Mouse (Mus musculus) large intestine, adult 2 months (tissue): ENCODE data around the gene Rgp1. TPM values are rescaled to one million over a fixed set of nuclear protein-coding genes. Genes with fewer than 3 reads are reported as not detected.
"Not testable (repeated sequence)": the region's sequence is repeated elsewhere in the genome, so short reads cannot be mapped to it uniquely, and the experiment has no call there.

ENCODE experiments used
- DNase-seq: peaks from one replicate; pipeline ENCODE4 v3.0.0-alpha.2; 2012; ENCODE audit warnings: low read depth, low spot score
- WGBS: fragments of 180-500 bp; shearing (Covaris S2); methylation state at CpG from one replicate; pipeline ENCODE4 v1.1.7; 2018; 5-methylcytosine and 5-hydroxymethylcytosine counted together
- polyA plus RNA-seq: library from polyadenylated mRNA; depleted of rRNA; stranded (reverse); fragments of >200 nt; gene quantifications from 2 replicates; pipeline ENCODE4 v1.2.3, GENCODE M21; 2012; rRNA removed

Rgp1 gene
- 25.9 and 45.4 TPM in 2 replicates for polyA plus RNA-seq

GRCm38 (mm10) chr4:43578376-43579204 is at the start of gene Rgp1, which contains the start of gene Gba2:
TSS of gene Rgp1 (plus strand) at chr4:43578715.
TSS of gene Gba2 (minus strand) at chr4:43578873.
- WGBS: under 1% methylated on average over 76 of the region's 76 CpGs
- DNase-seq: peak; percentile 68

DNA sequence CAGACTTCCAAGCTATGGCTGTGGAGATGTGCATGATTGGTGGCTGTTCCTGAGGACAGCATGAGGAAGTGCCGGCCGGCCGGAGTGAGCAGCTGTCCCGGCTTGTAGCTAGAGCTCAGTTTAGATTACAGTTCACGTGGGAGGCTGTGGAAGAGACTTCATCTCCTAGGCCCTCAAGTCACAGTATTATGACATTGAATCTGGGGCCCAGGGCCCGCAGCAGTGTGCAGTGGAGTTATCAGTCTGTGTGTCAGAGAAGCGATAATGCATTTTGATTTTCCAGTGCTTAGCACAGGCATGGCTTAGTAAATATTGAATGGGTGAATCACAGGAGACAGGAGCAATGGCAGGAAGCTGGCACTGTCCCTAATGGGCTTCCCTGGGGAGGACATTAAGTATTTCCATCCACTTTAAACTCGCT is 48.4 kb upstream of the Rgp1 start:
- DNase-seq: no peak
- 53% methylated on average over 8 of the region's 8 CpGs for WGBS

GRCm38 (mm10) chr4:43530581-43530980 is 47.9 kb upstream of the Rgp1 start:
- no peak for DNase-seq
- 16% methylated on average over 7 of the region's 7 CpGs for WGBS

DNA sequence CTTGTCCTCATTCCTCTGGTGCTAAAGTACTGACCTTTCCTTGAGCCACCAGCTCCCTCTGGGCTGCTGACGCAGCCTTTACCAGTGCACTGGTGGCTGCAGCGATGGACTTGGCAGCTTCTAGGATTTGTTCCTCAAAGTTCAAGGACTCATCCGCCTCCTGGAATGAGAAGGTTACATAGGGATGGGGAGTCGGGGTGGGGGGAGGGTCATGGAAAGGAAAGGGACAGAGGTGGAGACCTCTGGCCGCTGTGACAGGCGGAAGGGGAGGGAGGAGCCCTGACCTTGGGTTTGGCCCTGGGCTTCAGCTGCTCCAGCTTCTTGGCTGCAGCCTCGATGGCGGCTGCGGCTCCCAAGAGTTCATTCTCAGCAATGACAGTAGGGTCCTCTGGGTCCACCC is 45.2 kb upstream of the Rgp1 start:
- WGBS: 86% methylated on average over 9 of the region's 9 CpGs
- no peak for DNase-seq

GRCm38 (mm10) chr4:43535628-43536027 is 42.9 kb upstream of the Rgp1 start:
- 94% methylated on average over 8 of the region's 8 CpGs for WGBS
- no peak for DNase-seq

- 84% methylated on average over 9 of the region's 9 CpGs for WGBS
- DNase-seq: no peak
Observed at GRCm38 (mm10) chr4:43536031-43536430, 42.5 kb upstream of the Rgp1 start.

- DNase-seq: no peak
- WGBS: 77% methylated on average over 3 of the region's 3 CpGs
Observed at GRCm38 (mm10) chr4:43542044-43542443, 36.5 kb upstream of the Rgp1 start.

DNA sequence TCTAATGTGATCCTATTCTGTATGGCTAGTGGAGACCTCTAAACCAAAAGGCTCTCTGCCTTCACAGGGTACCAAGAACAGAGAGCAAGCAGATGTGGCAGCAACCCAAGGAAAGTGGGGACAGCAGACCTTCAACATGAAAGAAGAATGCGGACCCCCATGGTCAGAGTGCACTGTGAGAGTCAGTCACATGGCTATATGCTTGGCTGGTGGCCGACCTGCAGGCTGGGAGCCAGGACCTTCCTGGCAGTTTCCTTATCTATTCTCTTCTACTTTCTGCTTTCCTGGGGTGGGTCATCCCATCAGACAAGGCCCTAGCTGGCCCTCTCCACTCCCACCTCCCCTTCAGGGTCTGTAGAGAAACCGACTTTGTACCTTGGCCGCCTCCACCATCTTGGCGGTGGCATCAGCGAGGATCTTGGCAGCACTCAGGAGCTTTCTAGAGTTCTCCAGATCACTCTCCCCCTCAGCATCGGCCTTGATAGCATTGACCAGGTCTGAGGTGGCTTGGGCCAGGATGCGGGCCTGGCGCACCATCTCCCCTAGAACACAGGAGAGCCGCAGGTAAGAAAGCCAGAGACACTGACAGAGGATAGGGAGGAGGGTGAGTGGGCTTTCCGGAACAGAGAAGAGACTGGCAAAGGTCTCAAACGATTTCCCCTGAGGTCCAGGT is 32.0 kb upstream of the Rgp1 start:
- DNase-seq: no peak
- 92% methylated on average over 12 of the region's 12 CpGs for WGBS

DNA sequence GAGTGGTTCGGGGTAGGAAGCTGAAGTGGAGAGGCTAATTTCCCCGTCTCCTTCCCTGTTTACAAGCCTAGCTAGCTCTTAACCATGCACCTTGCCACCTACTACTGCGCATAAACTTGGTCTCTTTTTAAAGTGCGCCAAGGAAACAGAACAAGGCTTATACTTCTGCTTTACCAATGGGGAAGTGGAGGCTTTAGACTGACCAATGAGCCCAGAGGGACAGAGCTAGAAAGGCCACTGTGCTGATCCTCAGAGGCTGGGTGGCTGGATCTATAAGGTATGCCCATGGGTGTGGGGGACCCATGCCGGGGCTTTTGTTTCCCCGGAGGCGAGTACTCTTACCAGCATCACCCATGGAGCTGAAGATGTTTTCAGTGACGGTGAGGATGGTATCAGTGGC is 31.4 kb upstream of the Rgp1 start:
- 95% methylated on average over 8 of the region's 8 CpGs for WGBS
- no peak for DNase-seq

DNA sequence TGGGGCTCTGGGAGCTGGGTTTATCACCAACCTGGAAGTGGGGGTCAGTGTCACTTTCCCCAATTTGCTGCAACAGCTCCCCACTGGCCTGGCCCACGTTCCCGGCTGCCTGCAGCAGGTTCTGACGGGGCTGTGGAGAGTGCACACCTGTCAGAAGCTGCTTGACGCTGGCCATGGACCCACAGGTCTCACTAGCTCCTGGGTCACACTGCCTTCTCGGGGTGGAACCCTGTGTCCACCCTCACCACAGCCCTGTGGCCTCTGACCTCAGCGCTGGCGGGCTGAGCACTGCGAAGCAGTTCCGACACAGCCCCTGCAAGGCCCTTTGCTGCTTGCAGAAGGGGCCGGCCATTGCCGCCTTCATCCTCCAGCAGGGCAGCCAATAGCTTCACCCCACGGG is 29.5 kb upstream of the Rgp1 start:
- DNase-seq: no peak
- 95% methylated on average over 12 of the region's 12 CpGs for WGBS

DNA sequence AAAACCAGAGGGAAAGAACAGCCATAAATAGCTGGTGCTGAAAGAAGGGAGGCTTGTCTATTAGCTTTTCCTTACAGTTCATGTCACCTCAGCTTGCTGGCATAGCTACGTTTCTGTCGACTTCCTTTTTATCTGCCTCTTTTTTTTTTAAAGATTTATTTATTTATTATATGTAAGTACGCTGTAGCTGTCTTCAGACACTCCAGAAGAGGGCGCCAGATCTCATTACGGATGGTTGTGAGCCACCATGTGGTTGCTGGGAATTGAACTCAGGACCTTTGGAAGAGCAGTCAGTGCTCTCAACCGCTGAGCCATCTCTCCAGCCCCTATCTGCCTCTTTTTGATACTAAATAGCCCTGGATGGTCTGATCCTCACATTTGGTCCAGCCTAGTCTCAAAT is 26.7 kb upstream of the Rgp1 start:
- WGBS: 83% methylated on average over 6 of the region's 6 CpGs

DNA sequence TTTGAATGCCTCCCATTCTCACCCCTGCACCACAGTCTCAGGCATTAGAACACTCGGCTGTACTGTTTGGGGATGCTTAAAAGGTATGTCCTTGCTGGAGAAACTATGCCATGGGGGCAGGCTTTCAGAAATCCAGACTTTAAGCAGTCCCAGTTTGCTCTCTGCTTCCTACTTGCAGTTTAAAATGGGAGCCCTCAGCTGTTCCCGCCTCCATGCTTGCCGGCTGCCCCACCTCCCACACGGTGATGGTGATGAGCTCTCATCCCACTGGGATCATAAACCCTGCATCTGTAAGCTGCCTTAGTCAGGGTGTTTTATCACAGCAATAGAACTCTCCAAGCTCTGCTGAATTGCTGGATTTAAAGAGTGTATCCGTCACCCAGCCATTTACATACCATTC is 26.1 kb upstream of the Rgp1 start:
- DNase-seq: no peak
- 94% methylated on average over 5 of the region's 5 CpGs for WGBS

More for the DNA sequence above, 26.7 kb upstream of the Rgp1 start:
- DNase-seq: not testable (repeated sequence)

GRCm38 (mm10) chr4:43553891-43554290 is 24.6 kb upstream of the Rgp1 start:
- no peak for DNase-seq

GRCm38 (mm10) chr4:43555926-43556325 is 22.6 kb upstream of the Rgp1 start:
- no peak for DNase-seq
- WGBS: 95% methylated on average over 7 of the region's 7 CpGs

DNA sequence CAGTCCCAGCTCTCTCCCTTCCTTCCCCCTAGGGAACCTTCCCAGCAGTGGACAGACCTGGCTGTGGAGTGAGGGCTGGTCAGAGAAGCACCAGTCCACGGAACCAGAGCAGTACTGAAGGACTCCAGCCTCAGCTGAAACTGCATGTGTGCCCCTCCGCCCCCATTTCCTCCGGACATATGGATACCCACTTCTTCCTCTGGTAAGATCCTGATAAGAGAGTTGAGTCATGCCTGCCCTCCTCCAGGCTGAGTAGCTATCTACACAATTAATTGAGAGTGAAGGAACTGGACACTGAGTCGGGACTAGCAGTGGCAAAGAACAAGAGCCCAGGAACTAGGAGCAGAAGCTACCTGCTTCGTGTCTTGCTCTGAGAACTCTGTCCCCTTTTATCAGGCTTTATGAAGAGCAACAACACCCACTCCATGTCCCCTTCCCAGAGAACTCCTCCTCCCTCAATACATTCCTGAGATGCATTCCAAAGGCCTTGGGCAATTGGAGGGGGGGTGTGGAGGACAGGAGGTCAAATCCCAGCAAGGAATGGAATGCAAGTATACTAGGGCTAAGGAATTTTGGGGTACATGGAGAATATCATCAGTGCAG is 20.4 kb upstream of the Rgp1 start:
- DNase-seq: no peak
- WGBS: 54% methylated on average over 5 of the region's 5 CpGs

DNA sequence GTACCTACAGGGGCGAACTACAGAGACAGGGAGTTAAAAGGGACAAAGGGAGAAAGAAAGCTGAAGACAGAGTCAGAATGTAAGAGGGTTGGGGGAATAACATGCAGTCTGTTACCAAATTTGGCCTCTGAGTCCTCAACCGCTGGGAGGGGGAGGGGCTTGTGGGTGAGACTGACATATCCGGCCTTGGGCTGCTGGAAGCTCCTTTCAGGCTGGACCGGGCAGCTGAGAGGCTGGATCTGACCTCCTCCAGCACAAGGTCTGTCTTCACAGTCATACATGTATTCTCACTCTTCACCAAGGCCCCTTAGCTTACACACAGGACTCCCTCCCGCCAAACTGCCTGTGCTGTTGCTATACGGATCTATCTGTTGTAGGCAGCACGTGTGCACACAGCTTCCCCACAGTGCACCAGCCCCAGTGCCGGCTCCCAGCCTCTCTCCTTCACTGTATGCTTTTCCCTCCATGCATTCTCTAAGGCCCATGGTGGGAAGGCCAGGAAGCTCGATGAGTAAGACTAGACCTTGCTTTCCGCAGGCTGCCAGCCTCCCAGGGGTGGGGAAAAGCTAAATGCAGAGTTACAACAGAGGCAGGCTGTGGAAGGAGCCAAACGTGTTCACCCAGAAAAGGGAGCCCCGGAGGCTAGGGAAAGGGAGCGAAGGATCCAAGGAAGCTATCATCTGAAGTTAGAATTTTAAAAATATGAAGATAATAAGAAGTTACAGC is 19.7 kb upstream of the Rgp1 start:
- DNase-seq: no peak

DNA sequence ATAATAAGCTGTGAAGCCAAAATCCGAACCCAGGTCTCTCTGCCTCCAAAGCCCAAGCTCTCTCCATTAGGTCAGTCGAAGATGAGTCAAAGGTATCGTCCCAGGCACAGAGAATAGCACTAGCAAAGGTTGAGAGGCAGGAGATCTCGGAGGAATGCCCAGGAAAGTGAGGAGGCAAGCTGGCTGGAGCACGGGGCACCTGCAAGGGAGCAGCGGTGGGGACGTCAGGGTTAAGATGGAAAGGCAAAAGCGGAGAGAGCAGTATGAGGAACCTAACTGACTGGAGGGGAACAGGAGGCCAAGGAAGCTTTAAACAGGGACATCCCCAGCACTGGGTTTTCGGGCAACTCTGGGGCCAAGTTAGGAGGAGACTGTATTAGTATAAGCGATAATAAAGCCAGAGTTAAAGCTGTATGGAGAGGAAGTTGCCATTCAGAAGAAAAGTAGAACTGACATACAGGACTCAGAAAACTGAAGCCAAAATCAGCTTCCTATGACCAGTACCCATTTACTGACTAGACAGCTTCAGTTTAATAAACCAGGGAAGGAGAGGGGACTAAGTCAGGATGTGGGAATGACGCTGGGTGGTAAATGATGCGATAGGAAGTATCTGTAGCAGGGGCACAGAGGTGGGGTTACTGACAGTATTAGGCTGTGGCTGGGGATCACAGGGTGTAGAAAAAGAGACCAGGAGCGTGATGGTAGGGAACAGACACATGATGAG is 18.8 kb upstream of the Rgp1 start:
- WGBS: 61% methylated on average over 13 of the region's 13 CpGs
- DNase-seq: no peak

More for the DNA sequence above, 19.7 kb upstream of the Rgp1 start:
- WGBS: 47% methylated on average over 13 of the region's 13 CpGs

DNA sequence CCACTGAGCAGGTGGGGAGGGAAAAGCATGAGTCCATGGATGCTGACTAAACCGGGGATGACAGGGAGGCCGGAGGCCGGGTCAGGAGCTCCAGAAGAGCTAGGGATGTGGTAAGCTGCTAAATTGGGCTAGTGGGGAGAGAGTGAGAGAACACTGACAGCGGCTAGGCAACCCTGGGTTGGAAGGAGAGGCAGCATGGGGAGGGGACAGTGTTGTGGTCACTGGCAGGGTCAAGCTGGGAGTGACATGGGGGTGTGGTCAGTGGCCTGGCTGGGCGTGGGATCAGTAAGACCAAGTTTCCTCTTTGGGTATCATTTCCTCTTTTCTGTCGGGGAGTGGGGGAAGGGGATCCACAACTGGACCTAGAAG is 18.3 kb upstream of the Rgp1 start:
- 38% methylated on average over 6 of the region's 6 CpGs for WGBS
- no peak for DNase-seq

DNA sequence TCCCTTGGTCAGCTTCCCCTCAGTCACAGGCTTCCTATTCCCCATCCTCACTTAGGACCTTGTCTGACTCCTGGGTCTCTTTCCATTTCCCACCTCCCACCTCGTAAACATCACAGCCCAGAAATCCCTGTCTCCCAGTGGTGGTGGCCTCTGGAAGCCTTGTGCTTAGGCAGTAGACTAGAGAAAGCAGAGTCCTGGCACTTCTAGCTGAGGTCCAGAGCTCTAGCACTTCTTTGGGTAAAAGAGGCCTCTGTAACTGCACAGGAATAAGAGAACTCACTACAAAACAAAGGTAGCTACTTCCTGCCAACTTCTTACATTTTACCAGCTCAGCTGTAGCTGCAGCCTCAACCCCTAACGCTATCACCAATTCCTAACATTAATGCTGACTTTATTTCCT is 17.5 kb upstream of the Rgp1 start:
- 14% methylated on average over 2 of the region's 2 CpGs for WGBS
- no peak for DNase-seq
